Comparison of ENCODE assay signal across 29 mouse cellular contexts in genomic region chr5:106502271-106502670, GRCm38 (mm10). TPM values are rescaled to one million over a fixed set of nuclear protein-coding genes. Genes with fewer than 3 reads are reported as not detected.
A peak's percentile ranks its signal among the peaks of the same experiment; 100 is the strongest.
DNase-seq lines count a peak whose midpoint lies in the region; ATAC-seq lines count a peak whose summit lies in the region.
"Had no signal": no experiment of that assay in that cellular context is flagged by ENCODE, and none has a peak within 500 bp of the region (broad histone marks: within the 10 kb centered on the region; RNA-seq: fewer than 3 reads in every experiment).

No protein-coding gene starts in this region.

- H3K4me3 ChIP-seq in neural tube, embryonic 11.5 days (ENCODE audit: low read depth, low read length): no peak overlapping the region
- no peak overlapping the region for H3K4me3 ChIP-seq in hindbrain, embryonic 13.5 days
- H3K4me3 ChIP-seq in liver, embryonic 11.5 days (ENCODE audit: low read depth, low read length): no peak overlapping the region
- H3K4me3 ChIP-seq: embryonic facial prominence, embryonic 12.5 days; erythroblast, embryonic 14.5 days; kidney, embryonic 15.5 days; limb, embryonic 12.5 days; lung, embryonic 15.5 days; stomach, embryonic 15.5 days had no signal

- H3K27ac ChIP-seq in neural tube, embryonic 11.5 days (ENCODE audit: low read depth, low read length): no peak overlapping the region
- H3K27ac ChIP-seq in hindbrain, embryonic 13.5 days: no peak overlapping the region
- H3K27ac ChIP-seq in liver, embryonic 11.5 days (ENCODE audit: low read depth, low read length): no peak overlapping the region
- H3K27ac ChIP-seq: embryonic facial prominence, embryonic 12.5 days; kidney, embryonic 15.5 days; limb, embryonic 12.5 days; liver, embryonic 14.5 days; lung, embryonic 15.5 days; macrophage; stomach, embryonic 15.5 days had no signal

- H3K9ac ChIP-seq in neural tube, embryonic 11.5 days (ENCODE audit: low read length): no peak overlapping the region
- H3K9ac ChIP-seq in hindbrain, embryonic 13.5 days: no peak overlapping the region
- no peak overlapping the region for H3K9ac ChIP-seq in liver, embryonic 11.5 days (ENCODE audit: low read depth, low read length)
- H3K9ac ChIP-seq: embryonic facial prominence, embryonic 12.5 days; kidney, embryonic 15.5 days; limb, embryonic 12.5 days; liver, embryonic 14.5 days; lung, embryonic 15.5 days; stomach, embryonic 15.5 days had no signal

- ATAC-seq in neural tube, embryonic 11.5 days (ENCODE audit: insufficient read depth, low FRiP score, low TSS enrichment): peak; percentile 6; the same call in 1 of the 2 replicates
- 0 out of 2 replicates have a peak, but pooled peaks have one; percentile 45 for ATAC-seq in hindbrain, embryonic 13.5 days (ENCODE audit: low FRiP score)
- ATAC-seq in liver, embryonic 11.5 days (replicated peaks; ENCODE audit: low FRiP score): no peak
- ATAC-seq: intestine, postnatal 0 days had no signal

- H3K4me2 ChIP-seq in neural tube, embryonic 11.5 days (ENCODE audit: low read depth): no peak overlapping the region
- no peak overlapping the region for H3K4me2 ChIP-seq in hindbrain, embryonic 13.5 days
- H3K4me2 ChIP-seq in liver, embryonic 11.5 days: no peak overlapping the region
- H3K4me2 ChIP-seq: embryonic facial prominence, embryonic 12.5 days; kidney, embryonic 15.5 days; limb, embryonic 12.5 days; lung, embryonic 15.5 days; stomach, embryonic 15.5 days had no signal

- peak; percentile 56 for DNase-seq in heart, adult 11 months
- DNase-seq in heart, adult 18-20 months: no peak
- DNase-seq in neural tube, embryonic 11.5 days (ENCODE audit: low spot score): no peak
- DNase-seq in neural tube, embryonic 10.5 days (ENCODE audit: extremely low spot score, low spot score): no peak
- DNase-seq in liver, embryonic 11.5 days (ENCODE audit: low spot score): no peak
- DNase-seq in layer of hippocampus, postnatal 10 days (ENCODE audit: low spot score in 2 of 2): no peak
- DNase-seq: adrenal gland, postnatal 36 days; cerebellum, adult 8-10 months; gastrocnemius, postnatal 14 days; kidney, postnatal 4 days; layer of hippocampus, adult 9-11 months; thymus, adult 18-20 months had no signal

- no peaks in the 10 kb centered on the region for H3K9me3 ChIP-seq in neural tube, embryonic 11.5 days (ENCODE audit: control insufficient read depth, low read length)
- no peaks in the 10 kb centered on the region for H3K9me3 ChIP-seq in hindbrain, embryonic 13.5 days
- no peaks in the 10 kb centered on the region for H3K9me3 ChIP-seq in liver, embryonic 11.5 days (ENCODE audit: control insufficient read depth, low read length)
- H3K9me3 ChIP-seq: embryonic facial prominence, embryonic 12.5 days; kidney, embryonic 15.5 days; limb, embryonic 12.5 days; lung, embryonic 15.5 days; stomach, embryonic 15.5 days had no signal

- H3K4me1 ChIP-seq in neural tube, embryonic 11.5 days (ENCODE audit: control insufficient read depth, insufficient read depth, low read length): 0 out of 2 replicates have a peak, but pooled peaks cover 5% of the 10 kb centered on the region
- peaks cover 18% of the 10 kb centered on the region for H3K4me1 ChIP-seq in hindbrain, embryonic 13.5 days (replicated peaks)
- H3K4me1 ChIP-seq in liver, embryonic 11.5 days (replicated peaks; ENCODE audit: control insufficient read depth, insufficient read depth, low read length): no peaks in the 10 kb centered on the region
- H3K4me1 ChIP-seq: embryonic facial prominence, embryonic 12.5 days; kidney, embryonic 15.5 days; lung, embryonic 15.5 days; stomach, embryonic 15.5 days had no signal

- no peaks in the 10 kb centered on the region for H3K27me3 ChIP-seq in neural tube, embryonic 11.5 days (ENCODE audit: control insufficient read depth, insufficient read depth, low read length)
- H3K27me3 ChIP-seq in hindbrain, embryonic 13.5 days: peaks cover 8% of the 10 kb centered on the region
- no peaks in the 10 kb centered on the region for H3K27me3 ChIP-seq in liver, embryonic 11.5 days (replicated peaks; ENCODE audit: control insufficient read depth, insufficient read depth, low read length)
- H3K27me3 ChIP-seq: embryonic facial prominence, embryonic 12.5 days; kidney, embryonic 15.5 days; limb, embryonic 12.5 days; lung, embryonic 15.5 days; stomach, embryonic 15.5 days had no signal

- WGBS in neural tube, embryonic 11.5 days: 84% methylated on average over 5 of the region's 7 CpGs
- 70% methylated on average over 7 of the region's 7 CpGs for WGBS in hindbrain, embryonic 13.5 days
- WGBS in liver, embryonic 11.5 days: 81% methylated on average over 6 of the region's 7 CpGs

- no peaks in the 10 kb centered on the region for H3K36me3 ChIP-seq in neural tube, embryonic 11.5 days (ENCODE audit: control insufficient read depth, insufficient read depth, low read length)
- H3K36me3 ChIP-seq in hindbrain, embryonic 13.5 days: no peaks in the 10 kb centered on the region
- no peaks in the 10 kb centered on the region for H3K36me3 ChIP-seq in liver, embryonic 11.5 days (ENCODE audit: control insufficient read depth, insufficient read depth, low read length)
- H3K36me3 ChIP-seq: embryonic facial prominence, embryonic 12.5 days; kidney, embryonic 15.5 days; limb, embryonic 12.5 days; lung, embryonic 15.5 days; stomach, embryonic 15.5 days had no signal

RNA-seq across cellular contexts. Expression of gene Barhl2, which starts 44.3 kb away (rescaled TPM):
- not detected for total RNA-seq in heart, adult 18-20 months (2021)
- polyA plus RNA-seq in neural tube, embryonic 11.5 days (2014; fragmentation: Nextera tagmentation; extraction: Ambion mirVana): 3.9 and 4.2 TPM in 2 replicates
- 1.6 and 1.9 TPM in 2 replicates for polyA plus RNA-seq in hindbrain, embryonic 13.5 days (2015; fragmentation: Nextera tagmentation; extraction: Ambion mirVana)
- not detected in 2 replicates for polyA plus RNA-seq in liver, embryonic 11.5 days (2014; fragmentation: Nextera tagmentation; extraction: Ambion mirVana)
- under 1 TPM; 0.46 to 0.51 TPM for total RNA-seq in layer of hippocampus, postnatal 10 days (2021)
- total RNA-seq: adrenal gland, postnatal 36 days; gastrocnemius, postnatal 14 days; heart, adult 8-10 months; hematopoietic stem cell, adult 5-6 weeks; neutrophil, adult 5-6 weeks had no signal
- polyA plus RNA-seq: C2C12; cortical plate, adult 2 months; embryonic facial prominence, embryonic 12.5 days; erythroblast, embryonic 14.5 days; heart, embryonic 16.5 days; intestine, postnatal 0 days; kidney, embryonic 15.5 days; limb, embryonic 12.5 days; lung, embryonic 15.5 days; macrophage; stomach, embryonic 15.5 days; urinary bladder, adult 2 months had no signal
